Mouse (Mus musculus): ENCODE results near the gene Dcps. TPM values are rescaled to one million over a fixed set of nuclear protein-coding genes. Genes with fewer than 3 reads are reported as not detected.
A peak's percentile ranks its signal among the peaks of the same experiment; 100 is the strongest.

The Dcps gene
- total and polyA plus RNA-seq, 2 experiments from 2014 or later, result 48.5 to 55.3 TPM

- Histone ChIP-seq H3K27ac (no peak overlapping the region), H3K36me3 (ENCODE audit: insufficient read depth, low read length) (no peaks in the 10 kb centered on the region), H3K9me3 (ENCODE audit: low read length) (no peaks in the 10 kb centered on the region), H3K27me3 (ENCODE audit: insufficient read depth, low read length) (no peaks in the 10 kb centered on the region), H3K4me3 (ENCODE audit: low read length) (no peak overlapping the region), H3K9ac (replicated peaks; ENCODE audit: low read length) (no peak overlapping the region), H3K4me1 (ENCODE audit: insufficient read depth, low read length) (no peaks in the 10 kb centered on the region), H3K4me2 (ENCODE audit: low read depth, low read length) (no peak overlapping the region)
- ATAC-seq, result no peak
- no peak for DNase-seq (ENCODE audit: low spot score)
- WGBS, result 86% methylated on average over 2 of the region's 2 CpGs
- no peak for TF ChIP-seq CTCF (IDR thresholded peaks at IDR 0.05; ENCODE audit: low read depth)
Measured at GRCm38 (mm10) chr9:35182832-35183231, 7.0 kb upstream of the Dcps start.

- 44% methylated on average over 14 of the region's 14 CpGs for WGBS
- DNase-seq (ENCODE audit: low spot score), result no peak
- Histone ChIP-seq H3K4me1 (ENCODE audit: insufficient read depth, low read length) (peaks cover 9% of the 10 kb centered on the region; the same call in 1 of the 2 replicates), H3K9ac (replicated peaks; ENCODE audit: low read length) (peak overlapping the region; percentile 60), H3K27ac (peak overlapping the region; percentile 93), H3K4me3 (ENCODE audit: low read length) (peak overlapping the region; percentile 73), H3K4me2 (ENCODE audit: low read depth, low read length) (peak overlapping the region; percentile 94), H3K27me3 (ENCODE audit: insufficient read depth, low read length) (no peaks in the 10 kb centered on the region), H3K9me3 (ENCODE audit: low read length) (no peaks in the 10 kb centered on the region), H3K36me3 (ENCODE audit: insufficient read depth, low read length) (no peaks in the 10 kb centered on the region; the same call in 1 of the 2 replicates)
- no peak for TF ChIP-seq CTCF (IDR thresholded peaks at IDR 0.05; ENCODE audit: low read depth)
- peak; percentile 9; the same call in 1 of the 2 replicates for ATAC-seq
Measured at GRCm38 (mm10) chr9:35176124-35176659, 331 bp upstream of the Dcps start.

DNA sequence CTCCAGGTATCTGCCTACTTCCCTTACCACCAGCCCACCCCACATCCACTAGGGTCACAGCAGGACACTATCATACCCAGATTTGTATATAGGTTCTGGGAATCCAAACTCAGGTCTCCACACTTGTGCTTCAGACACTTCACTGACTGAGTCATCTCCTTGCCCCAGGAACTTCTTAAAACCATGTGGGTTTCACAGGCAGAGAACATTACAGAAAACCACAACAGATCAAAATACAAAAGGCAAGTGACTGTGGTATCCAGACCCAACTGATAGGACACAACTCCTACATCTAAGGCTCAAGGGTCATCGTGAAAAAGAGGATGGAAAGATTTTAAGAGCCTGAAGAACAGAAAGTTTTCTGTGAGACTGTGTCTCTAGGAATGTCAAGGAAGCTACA lies 2.5 kb downstream of the Dcps start:
- H3K9ac ChIP-seq (replicated peaks; ENCODE audit: low read length), result no peak overlapping the region
- no peak overlapping the region for H3K4me2 ChIP-seq (ENCODE audit: low read depth, low read length)
- ATAC-seq (no peak), DNase-seq (ENCODE audit: low spot score) (no peak)
- no peaks in the 10 kb centered on the region for H3K27me3 ChIP-seq (ENCODE audit: insufficient read depth, low read length)
- H3K27ac ChIP-seq, result no peak overlapping the region
- 95% methylated on average over 1 of the region's 1 CpGs for WGBS
- no peaks in the 10 kb centered on the region; the same call in 1 of the 2 replicates for H3K36me3 ChIP-seq (ENCODE audit: insufficient read depth, low read length)
- H3K4me1 ChIP-seq (ENCODE audit: insufficient read depth, low read length), result peaks cover 9% of the 10 kb centered on the region; the same call in 1 of the 2 replicates
- no peak for TF ChIP-seq CTCF (IDR thresholded peaks at IDR 0.05; ENCODE audit: low read depth)
- H3K9me3 ChIP-seq (ENCODE audit: low read length), result no peaks in the 10 kb centered on the region
- H3K4me3 ChIP-seq (ENCODE audit: low read length), result no peak overlapping the region

GRCm38 (mm10) chr9:35170071-35170470 lies 5.8 kb downstream of the Dcps start:
- 93% methylated on average over 7 of the region's 7 CpGs for WGBS
- ATAC-seq, result no peak
- Histone ChIP-seq H3K27ac (no peak overlapping the region), H3K4me2 (ENCODE audit: low read depth, low read length) (no peak overlapping the region), H3K27me3 (ENCODE audit: insufficient read depth, low read length) (no peaks in the 10 kb centered on the region), H3K36me3 (ENCODE audit: insufficient read depth, low read length) (no peaks in the 10 kb centered on the region; the same call in 1 of the 2 replicates), H3K9ac (replicated peaks; ENCODE audit: low read length) (no peak overlapping the region), H3K4me3 (ENCODE audit: low read length) (no peak overlapping the region), H3K9me3 (ENCODE audit: low read length) (no peaks in the 10 kb centered on the region), H3K4me1 (ENCODE audit: insufficient read depth, low read length) (peaks cover 5% of the 10 kb centered on the region; the same call in 1 of the 2 replicates)
- no peak for TF ChIP-seq CTCF (IDR thresholded peaks at IDR 0.05; ENCODE audit: low read depth)
- DNase-seq (ENCODE audit: low spot score), result no peak

- Histone ChIP-seq H3K4me3 (ENCODE audit: low read length) (no peak overlapping the region), H3K36me3 (ENCODE audit: insufficient read depth, low read length) (no peaks in the 10 kb centered on the region; the same call in 1 of the 2 replicates), H3K9me3 (ENCODE audit: low read length) (no peaks in the 10 kb centered on the region), H3K9ac (replicated peaks; ENCODE audit: low read length) (no peak overlapping the region), H3K27ac (no peak overlapping the region), H3K27me3 (ENCODE audit: insufficient read depth, low read length) (no peaks in the 10 kb centered on the region), H3K4me1 (ENCODE audit: insufficient read depth, low read length) (no peaks in the 10 kb centered on the region), H3K4me2 (ENCODE audit: low read depth, low read length) (no peak overlapping the region)
- DNase-seq (ENCODE audit: low spot score) (no peak), ATAC-seq (peak; percentile 57; the same call in 1 of the 2 replicates)
- no peak for TF ChIP-seq CTCF (IDR thresholded peaks at IDR 0.05; ENCODE audit: low read depth)
- 26% methylated on average over 9 of the region's 9 CpGs for WGBS
Measured at GRCm38 (mm10) chr9:35166798-35167635, 8.8 kb downstream of the Dcps start.

GRCm38 (mm10) chr9:35166144-35166797 lies 9.6 kb downstream of the Dcps start:
- no peak overlapping the region for H3K4me2 ChIP-seq (ENCODE audit: low read depth, low read length)
- H3K4me3 ChIP-seq (ENCODE audit: low read length), result no peak overlapping the region
- H3K9me3 ChIP-seq (ENCODE audit: low read length), result no peaks in the 10 kb centered on the region
- H3K27ac ChIP-seq, result no peak overlapping the region
- no peaks in the 10 kb centered on the region for H3K27me3 ChIP-seq (ENCODE audit: insufficient read depth, low read length)
- peak; percentile 73 for ATAC-seq
- no peak overlapping the region for H3K9ac ChIP-seq (replicated peaks; ENCODE audit: low read length)
- no peaks in the 10 kb centered on the region; the same call in 1 of the 2 replicates for H3K36me3 ChIP-seq (ENCODE audit: insufficient read depth, low read length)
- TF ChIP-seq CTCF (IDR thresholded peaks at IDR 0.05; ENCODE audit: low read depth), result peak; percentile 71
- H3K4me1 ChIP-seq (ENCODE audit: insufficient read depth, low read length), result no peaks in the 10 kb centered on the region
- peak; percentile 77 for DNase-seq (ENCODE audit: low spot score)
- WGBS, result 24% methylated on average over 3 of the region's 3 CpGs

All from hindbrain, postnatal 0 days (tissue).